Mouse (Mus musculus): ENCODE data around the gene Thap12.

GRCm38 (mm10) chr7:98719761-98720160 lies 16.9 kb downstream of the Thap12 start:
- TF ChIP-seq CTCF (IDR thresholded peaks at IDR 0.05; ENCODE audit: insufficient read depth, low read length) = no peak
- TF ChIP-seq POLR2A (IDR thresholded peaks at IDR 0.05; ENCODE audit: borderline replicate concordance, extremely low read depth, low read depth, low read length) = no peak

Data from lung, adult 2 months (tissue).